Mouse (Mus musculus): ENCODE measurements at regions not wholly inside any gene's neighbourhood (a gene's known extent, or its start where the extent isn't known, plus 50 kb on each side); places are given as distances from the start of the nearest gene placed in this dataset.
A peak's percentile ranks its signal among the peaks of the same experiment; 100 is the strongest.

DNA sequence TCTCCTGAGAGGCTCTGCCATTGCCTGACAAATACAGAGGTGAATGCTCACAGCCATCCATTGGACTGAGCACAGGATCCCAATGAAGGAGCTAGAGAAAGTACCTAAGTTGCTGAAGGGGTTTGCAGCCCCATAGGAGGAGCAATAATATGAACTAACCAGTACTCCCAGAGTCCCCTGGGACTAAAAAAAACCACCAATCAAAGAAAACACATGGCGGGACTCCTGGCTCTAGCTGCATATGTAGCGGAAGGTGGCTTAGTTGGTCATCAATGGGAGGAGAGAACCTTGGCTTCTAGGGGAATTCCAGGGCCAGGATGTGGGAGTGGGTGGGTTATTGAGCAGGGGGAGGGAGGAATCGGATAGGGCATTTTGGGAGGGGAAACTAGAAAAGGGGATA, 207.8 kb downstream of the Otol1 start:
- DNase-seq (ENCODE audit: low read depth, low spot score): no peak

DNA sequence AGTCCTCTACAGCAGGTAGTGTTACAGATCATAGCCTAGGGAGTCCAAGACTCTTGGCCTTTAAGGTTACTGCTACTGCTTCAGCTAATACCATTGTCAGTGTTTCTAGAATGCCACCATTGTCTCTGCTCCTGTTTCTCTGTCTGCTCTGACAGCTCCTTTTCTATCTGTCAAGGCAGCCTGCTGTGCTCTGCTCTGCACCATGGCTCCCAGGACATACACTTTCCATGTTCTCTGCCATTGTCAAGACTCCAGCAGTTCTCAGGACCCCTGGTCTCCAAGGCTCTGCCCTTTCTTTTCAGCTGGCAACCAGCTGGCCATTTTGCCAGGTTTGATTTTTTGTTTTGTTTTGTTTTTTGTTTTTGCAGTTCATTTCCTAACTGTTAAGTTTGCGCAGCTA, 208.7 kb downstream of the Otol1 start:
- no peak for DNase-seq (ENCODE audit: low read depth, low spot score)

- no peak for DNase-seq (ENCODE audit: low read depth, low spot score)
Observed at GRCm38 (mm10) chr3:70218757-70219360, 211.4 kb downstream of the Otol1 start.

DNA sequence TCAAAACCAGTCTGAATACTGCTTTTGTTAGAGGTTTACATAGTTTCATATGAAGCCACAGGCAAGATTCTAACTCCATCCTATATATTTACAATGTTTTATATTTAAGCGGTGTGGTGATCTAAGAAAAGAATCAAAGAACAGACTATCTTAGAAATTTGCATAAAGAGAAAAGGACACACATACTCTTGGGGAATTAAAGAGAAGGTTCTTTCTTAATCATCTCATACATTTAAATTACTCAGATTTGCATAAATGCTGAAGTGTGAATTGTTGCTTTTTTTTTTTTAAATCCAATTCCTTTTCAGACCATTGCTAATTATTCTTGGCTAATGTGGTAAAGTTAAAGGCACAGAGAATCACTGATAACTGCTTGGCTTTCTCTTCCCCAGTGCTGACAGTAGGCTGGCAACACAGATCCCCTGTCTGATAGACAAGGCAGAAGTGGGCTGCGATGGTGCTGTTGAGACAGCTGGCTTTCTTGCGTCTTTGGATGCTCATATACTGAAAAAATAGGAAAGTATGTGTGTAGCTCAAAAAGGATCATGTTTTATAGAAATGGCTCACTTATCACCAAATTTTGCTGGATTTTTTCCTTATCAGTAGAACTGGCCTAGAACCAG, 216.1 kb downstream of the Otol1 start:
- DNase-seq (ENCODE audit: low read depth, low spot score): peak; percentile 46

- DNase-seq (ENCODE audit: low read depth, low spot score): peak; percentile 71
Observed at GRCm38 (mm10) chr3:70224846-70225245, 217.4 kb downstream of the Otol1 start.

DNA sequence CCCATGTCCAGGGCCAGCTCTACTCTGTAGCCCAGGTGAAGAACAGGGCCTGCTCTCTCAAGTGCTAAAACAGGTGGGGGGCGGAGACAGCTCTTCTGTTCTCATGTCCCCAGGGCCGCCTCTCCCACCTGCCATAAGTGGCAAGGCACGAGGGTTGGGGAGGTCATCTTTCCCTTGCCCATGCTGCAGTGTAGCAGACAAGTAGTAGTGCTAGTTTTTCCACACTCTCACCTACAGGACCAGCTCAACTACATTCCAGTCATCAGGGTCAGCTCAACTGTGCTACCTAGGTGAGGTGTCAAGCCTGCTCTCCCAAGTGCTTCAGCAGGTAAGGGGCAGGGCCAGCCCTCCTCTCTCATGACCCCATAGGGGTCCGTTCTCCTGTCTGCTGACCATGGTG, 219.8 kb downstream of the Otol1 start:
- DNase-seq (ENCODE audit: low read depth, low spot score): no peak

DNA sequence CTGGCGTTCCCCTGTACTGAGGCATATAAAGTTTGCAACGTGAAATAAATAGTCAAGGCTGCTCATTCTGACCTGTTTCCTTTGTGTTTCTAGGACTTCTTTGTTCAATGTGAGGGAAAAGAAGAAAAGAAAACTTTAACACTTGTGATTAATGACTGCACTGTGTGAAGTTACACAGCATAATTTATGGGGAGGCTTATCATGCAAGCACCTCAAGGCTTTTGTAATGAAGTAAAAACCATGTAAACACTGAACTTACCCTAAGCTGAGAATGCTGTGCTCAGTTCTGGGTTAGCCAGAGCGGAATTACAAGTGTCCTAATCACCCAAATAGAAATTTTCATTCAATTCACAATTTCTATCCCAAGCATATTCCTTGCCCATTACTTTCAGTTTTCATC, 241.2 kb downstream of the Otol1 start:
- DNase-seq (ENCODE audit: low read depth, low spot score): no peak

DNA sequence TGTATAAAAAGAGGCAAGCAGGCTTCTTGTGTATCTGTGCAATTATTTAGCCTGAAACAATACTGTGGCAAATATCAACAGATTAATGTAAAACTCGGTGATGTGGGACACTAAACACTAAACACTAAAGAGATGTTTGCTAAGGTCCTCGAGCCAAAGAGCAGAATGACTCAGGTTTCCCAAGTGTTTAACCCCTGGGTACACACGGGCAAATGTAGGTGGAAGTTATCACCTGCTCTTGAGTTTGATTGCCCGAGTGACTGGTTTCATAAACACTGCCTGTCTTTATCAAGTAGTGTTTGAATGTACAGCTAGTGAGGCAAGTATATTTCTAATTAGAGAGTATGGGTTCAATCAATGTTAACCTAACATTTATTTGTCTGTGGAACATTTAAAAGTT, 242.5 kb downstream of the Otol1 start:
- DNase-seq (ENCODE audit: low read depth, low spot score): no peak

GRCm38 (mm10) chr3:70250733-70251132, 243.3 kb downstream of the Otol1 start:
- no peak for DNase-seq (ENCODE audit: low read depth, low spot score)

GRCm38 (mm10) chr3:70263318-70263717, 255.9 kb downstream of the Otol1 start:
- DNase-seq (ENCODE audit: low read depth, low spot score): no peak

DNA sequence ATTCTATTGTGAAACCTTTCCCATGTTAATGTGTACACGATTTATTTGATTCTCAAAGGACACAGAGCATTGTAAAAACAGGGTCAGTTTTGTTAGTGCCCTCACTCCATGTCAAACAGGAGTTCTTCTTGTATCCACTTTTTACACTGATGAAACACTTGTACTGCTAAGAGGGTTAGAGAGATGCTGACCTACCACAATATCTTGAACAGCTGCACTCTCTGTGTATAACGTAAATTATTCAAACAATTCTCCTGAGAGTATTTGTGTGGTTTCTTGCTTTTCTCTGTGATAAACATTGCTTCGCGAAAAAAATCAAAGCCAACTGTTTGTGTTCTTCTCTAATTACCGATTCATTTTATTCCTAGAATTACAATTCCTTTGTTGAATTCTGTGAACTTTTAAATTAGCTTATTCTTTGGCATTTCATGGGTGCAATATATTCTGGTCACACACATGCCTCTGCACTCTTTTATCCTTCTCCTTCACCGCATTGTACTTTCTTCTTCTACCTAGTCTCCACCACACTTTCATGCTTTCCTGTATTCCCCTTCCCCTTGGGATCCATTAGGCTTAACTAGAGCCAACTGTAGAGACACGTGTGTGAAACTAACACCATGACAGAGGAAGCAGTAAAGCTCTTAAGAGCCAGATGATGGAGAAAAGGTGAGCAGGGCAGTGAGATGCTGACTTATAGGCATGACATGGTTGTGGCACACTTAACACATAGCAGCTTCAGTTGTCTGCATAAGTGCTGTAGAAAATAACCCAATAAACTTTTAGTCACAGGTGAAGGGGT, 281.4 kb downstream of the Otol1 start:
- DNase-seq (ENCODE audit: low read depth, low spot score): no peak

DNA sequence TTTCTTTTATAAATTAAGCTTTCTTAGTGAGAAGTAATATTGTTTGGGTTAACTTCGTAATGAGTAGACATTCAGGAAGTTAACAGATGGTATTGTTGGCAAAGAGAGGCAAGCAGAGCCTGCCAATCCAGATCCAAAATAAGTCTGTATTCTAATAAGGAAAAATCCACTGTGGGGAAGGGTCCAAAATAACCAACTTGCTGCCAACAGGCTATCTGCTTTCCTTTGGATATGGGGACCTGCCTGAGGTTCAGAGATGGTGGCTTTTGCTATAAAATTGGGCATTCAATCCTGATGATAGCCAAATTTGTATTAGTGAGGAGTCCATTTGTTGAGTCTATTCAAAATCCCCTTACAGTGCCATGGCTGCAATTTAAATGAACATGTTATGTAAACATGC, 300.1 kb downstream of the Otol1 start:
- DNase-seq (ENCODE audit: low read depth, low spot score): peak; percentile 16

GRCm38 (mm10) chr3:70308061-70308461, 300.6 kb downstream of the Otol1 start:
- peak; percentile 12 for DNase-seq (ENCODE audit: low read depth, low spot score)

- no peak for DNase-seq (ENCODE audit: low read depth, low spot score)
Observed at GRCm38 (mm10) chr3:70309304-70309703, 301.9 kb downstream of the Otol1 start.

DNA sequence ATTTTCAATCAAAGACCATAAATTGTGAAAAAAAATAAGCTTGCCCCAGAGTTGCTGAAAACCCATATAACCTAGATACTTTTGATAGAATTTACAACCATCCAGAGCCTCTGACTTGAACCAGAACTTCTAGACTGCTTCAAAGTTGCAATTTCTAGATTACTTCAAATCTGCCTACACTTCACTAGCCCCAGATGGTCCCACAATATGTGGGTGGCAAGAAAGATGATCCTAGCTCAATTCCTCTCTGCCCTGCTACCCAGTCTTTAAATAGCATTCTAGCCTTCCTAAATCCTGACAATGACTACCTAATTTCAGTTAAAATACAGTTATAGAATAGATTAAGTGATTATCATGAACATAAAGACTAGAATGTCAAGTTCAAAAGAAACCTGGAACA, 303.6 kb downstream of the Otol1 start:
- DNase-seq (ENCODE audit: low read depth, low spot score): peak; percentile 70

DNA sequence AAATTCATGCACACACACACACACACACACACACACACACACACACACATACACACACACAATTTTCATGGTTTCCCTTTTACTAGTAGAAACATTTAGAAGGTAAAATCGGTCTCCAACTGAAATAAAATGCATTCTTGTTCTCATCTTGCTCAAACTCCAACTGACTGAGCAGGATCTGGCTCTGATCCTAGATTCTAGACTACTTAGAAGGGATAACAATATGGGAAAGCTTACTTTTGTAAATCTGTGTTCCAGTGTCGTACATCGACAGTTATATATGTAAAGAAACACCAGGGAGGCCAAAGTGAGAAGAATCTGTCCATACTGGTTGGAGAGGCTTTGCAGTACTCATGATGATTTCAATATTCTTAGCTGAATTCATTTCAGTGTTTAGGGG, 304.6 kb downstream of the Otol1 start:
- peak; percentile 64 for DNase-seq (ENCODE audit: low read depth, low spot score)

- no peak for DNase-seq (ENCODE audit: low read depth, low spot score)
Observed at GRCm38 (mm10) chr3:70313119-70313868, 305.9 kb downstream of the Otol1 start.

GRCm38 (mm10) chr3:70314239-70314638, 306.8 kb downstream of the Otol1 start:
- DNase-seq (ENCODE audit: low read depth, low spot score): no peak

- DNase-seq (ENCODE audit: low read depth, low spot score): no peak
Observed at GRCm38 (mm10) chr3:70318377-70318776, 311.0 kb downstream of the Otol1 start.

DNA sequence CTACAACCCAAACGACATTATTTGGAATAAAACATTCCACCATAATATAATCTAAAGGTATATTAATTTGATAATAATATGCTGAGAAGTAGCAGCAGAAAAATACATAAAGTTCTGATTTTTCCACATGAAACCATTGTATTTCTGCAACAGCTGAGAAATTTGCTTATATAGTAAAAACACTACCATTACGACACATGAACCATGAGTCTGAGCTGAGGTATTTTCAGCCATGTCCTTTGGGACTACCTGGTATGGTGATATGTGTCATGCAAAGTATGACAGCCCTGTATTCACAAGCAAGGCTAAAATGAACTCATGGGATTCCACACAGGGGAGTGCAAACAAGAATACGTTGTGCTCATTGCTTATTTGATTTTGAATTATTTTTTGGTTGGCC, 311.7 kb downstream of the Otol1 start:
- no peak for DNase-seq (ENCODE audit: low read depth, low spot score)

GRCm38 (mm10) chr3:70321161-70321657, 313.8 kb downstream of the Otol1 start:
- DNase-seq (ENCODE audit: low read depth, low spot score): no peak

DNA sequence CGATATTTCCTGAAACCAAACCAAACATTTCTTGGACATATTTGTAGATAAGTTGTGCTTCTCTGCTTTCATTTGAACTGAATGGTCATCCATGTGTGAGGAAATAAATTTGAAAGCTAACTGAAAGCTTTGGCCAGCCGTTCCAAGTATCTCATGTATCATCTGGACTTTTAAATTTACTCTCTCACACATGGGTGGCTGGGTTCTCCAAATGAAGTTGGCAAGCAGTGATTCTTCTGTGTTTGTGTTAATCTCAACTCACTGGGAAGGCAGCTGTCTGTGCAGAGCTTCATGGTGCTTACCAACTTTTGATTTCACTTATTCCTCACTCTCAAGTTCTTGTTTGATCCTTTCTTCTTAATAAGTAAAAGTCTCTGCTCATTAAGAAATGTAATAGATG, 317.3 kb downstream of the Otol1 start:
- no peak for DNase-seq (ENCODE audit: low read depth, low spot score)
